Mouse (Mus musculus) bone marrow macrophage, adult 2 months (primary cell): ENCODE data around the gene Drg1.
A peak's percentile ranks its signal among the peaks of the same experiment; 100 is the strongest.

Source experiments
- CTCF ChIP-seq: IDR thresholded peaks from 2 replicates; pipeline ENCODE4 v1.5.1; 2012; ENCODE audit warnings: low read depth, mild to moderate bottlenecking, low read length, moderate library complexity
- POLR2A ChIP-seq: IDR thresholded peaks from 2 replicates; pipeline ENCODE4 v1.6.1; 2012; ENCODE audit warnings: mild to moderate bottlenecking, low read depth, low read length, borderline replicate concordance

DNA sequence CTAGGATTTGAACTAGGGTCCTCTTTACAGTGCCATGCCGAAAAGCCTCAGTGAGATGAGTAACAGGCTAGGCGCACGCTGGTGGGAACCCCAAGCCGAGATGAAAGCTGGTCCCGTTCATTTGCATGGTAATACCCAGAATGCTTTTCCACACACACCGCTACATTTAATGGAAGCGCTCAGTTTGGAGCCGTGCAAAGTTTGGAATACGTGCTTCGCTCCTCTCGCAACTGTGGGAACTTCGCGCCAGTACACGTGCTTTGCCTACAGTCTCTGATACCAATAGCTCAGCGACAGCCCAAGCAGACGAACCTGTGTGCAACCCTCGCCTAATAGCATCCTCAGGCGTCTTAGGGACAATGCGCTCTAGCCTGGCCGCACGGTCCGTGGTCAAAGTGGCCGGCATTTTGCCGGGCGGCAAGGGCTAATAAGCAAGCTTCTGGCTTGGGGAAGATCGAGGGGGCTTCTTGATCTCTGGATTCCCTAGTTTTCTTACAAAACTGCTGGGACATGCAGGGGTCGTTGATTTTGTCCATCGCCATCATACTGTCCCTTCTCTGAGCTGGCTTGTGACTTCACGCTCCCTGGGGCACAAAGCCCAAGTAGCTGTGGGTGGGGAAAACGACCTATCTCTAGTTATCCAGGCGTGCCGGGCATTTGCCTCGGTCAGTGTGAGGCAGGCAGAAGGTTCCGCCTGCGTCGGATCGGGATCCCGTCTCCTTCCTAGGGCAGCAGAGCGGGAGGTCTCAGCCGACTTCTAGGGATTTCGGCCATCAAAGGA is 22.5 kb upstream of the Drg1 start, which contains the start of gene Patz1:
- no peak for TF ChIP-seq CTCF
- TF ChIP-seq POLR2A: 0 out of 2 replicates have a peak, but pooled peaks have one; percentile 23
